Mouse (Mus musculus) right cerebral cortex, postnatal 4 days (tissue): ENCODE data around the gene Ccdc184.
A peak's percentile ranks its signal among the peaks of the same experiment; 100 is the strongest.

Experiments used
- DNase-seq: peaks from one replicate; pipeline ENCODE4 v3.0.0-alpha.2; 2022

The Ccdc184 gene

DNA sequence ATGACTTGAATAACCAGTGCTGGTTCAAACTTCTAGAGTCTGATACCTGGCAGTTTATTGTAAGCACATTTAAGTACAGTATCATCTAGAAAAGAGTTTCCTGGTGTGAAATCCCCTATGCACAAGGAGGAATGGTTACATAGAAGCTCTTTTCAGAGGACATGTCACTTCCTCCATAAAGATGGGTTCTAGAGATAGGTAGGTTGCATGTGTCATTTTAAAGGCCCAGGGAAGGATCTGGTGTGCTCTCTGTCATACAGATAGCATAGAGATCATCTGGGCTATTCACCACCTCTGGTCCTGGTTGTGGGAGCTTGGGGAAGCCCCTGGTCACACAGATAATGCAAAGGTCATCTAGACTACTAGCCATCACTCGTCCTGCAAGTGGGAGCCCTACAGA lies 9.7 kb upstream of the Ccdc184 start:
- no peak for DNase-seq

- DNase-seq: no peak
These were observed 5.7 kb upstream of the Ccdc184 start for GRCm38 (mm10) chr15:98161026-98161805.

DNA sequence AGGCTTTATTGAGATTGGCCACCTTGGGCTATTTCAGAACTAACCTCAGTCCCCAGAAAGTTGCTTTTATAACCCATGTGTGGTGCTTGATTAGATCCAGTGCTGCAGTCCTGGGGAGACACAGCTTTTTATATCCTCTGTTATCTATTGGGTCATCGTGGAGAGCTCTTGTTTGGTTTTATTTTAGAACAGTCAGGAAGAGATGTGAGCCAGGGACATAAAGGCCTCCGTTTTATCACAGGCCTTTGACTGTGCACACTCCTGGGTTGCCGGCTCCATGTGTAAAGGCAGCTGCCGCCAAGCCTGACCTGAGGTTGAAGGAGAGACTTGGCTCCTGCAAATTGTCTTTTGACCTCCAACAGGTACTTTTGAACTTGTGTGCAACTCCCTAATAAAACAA lies 4.4 kb upstream of the Ccdc184 start:
- no peak for DNase-seq

- DNase-seq: no peak
These were observed 1.4 kb upstream of the Ccdc184 start, which contains the start of gene Asb8 for GRCm38 (mm10) chr15:98165525-98165924. Asb8 (minus strand) TSS chr15:98165625.

DNA sequence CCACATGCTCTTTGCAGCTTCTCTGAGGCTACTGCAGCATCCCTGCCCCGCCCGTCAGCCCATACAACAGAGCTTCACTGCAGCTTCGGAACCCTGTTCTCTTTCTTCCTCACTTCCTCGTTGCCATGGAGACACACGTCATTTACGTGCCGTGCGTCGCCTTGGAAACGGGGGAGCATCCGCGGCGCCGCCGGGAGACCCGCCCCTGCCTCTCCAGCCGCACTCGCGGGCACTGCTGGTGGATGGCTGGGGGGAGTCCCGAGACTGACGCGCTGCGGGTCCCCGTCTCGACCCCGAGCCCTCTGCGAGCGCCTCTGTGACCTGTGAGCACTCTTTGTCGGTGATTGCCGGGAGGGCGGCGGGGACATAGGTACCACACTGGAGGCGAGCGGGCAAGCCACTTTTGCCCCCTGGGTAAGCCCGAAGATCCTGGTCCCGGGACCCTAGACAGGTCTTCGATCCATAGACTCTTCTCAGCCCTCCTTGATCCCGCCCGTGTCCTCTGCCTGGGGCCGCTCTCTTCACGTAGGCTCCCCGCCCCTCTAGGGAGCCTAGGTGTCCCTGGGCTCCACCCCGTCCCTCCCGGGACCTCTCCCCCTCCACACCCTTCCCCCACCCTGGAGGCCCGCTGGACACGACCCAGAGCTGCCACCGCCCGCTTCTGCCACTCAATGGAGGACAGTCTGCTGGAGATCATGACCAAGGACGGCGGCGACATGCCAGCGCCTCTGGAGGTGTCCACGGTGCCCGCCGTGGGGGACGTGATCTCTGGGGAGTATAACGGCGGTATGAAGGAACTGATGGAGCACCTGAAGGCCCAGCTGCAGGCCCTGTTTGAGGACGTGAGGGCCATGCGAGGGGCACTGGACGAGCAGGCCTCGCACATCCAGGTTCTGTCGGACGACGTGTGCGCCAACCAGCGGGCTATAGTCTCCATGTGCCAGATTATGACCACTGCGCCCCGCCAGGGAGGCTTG lies 975 bp downstream of the Ccdc184 start:
- DNase-seq: peak; percentile 85

GRCm38 (mm10) chr15:98168622-98169004 lies 1.7 kb downstream of the Ccdc184 start:
- peak; percentile 14 for DNase-seq

DNA sequence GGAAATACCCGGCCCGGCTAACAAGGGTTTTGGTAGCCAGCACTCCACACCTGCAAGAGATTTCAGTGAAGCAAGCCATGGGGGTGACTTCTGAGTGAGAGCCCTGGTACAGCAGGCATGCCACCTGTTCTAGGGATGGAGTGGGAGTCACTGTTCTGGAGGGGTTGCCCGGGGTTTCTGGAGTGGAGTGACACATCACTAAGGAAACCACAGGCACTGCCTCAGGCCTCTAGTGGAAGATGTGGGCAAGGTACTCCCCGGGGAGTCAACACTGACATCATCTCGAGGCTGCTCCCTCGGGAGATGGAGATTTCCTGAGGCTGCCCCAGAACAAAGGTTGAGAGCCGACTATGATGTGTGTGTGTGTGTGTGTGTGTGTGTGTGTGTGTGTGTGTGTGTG lies 3.4 kb downstream of the Ccdc184 start:
- peak; percentile 19 for DNase-seq

DNA sequence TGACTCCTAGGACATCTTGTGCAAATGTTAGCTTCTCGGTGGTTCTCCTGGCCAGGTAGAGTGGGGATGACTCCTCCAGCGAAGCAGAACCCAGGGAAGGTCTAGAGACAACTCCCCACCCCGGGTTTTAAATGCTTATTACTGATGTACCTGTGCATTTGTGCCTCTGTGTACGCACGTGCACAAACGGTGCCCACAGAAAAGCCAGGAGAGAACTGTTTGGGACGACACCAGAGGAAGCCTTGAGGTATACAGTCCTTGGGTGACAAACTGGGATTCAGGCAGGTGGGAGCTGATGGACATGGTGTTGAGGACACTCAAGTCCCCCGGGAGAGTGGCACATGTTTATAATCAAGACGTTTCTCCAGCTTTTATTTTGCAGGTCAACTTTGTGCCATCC lies 4.0 kb downstream of the Ccdc184 start:
- no peak for DNase-seq

- DNase-seq: no peak
These were observed 5.2 kb downstream of the Ccdc184 start for GRCm38 (mm10) chr15:98172113-98172512.

DNA sequence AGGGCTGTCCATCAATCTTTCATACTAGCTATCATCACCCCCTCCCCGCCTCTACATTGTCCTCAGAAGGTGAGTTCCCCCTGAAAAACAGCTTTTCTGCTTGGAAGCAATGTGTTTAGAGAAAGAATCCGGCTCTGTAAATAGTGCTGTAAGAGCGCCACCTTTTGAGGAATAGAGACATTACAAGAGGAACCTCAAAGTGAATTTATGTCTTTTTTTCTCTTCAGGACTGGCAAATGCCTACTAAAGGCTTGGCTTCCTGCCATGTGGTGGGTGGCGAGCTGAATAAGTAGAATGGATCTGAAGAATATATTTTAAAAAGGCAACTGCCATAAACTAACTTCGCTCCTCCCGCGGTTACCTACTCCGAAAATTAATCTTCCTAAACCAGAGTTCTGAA lies 6.9 kb downstream of the Ccdc184 start:
- DNase-seq: peak; percentile 62

DNA sequence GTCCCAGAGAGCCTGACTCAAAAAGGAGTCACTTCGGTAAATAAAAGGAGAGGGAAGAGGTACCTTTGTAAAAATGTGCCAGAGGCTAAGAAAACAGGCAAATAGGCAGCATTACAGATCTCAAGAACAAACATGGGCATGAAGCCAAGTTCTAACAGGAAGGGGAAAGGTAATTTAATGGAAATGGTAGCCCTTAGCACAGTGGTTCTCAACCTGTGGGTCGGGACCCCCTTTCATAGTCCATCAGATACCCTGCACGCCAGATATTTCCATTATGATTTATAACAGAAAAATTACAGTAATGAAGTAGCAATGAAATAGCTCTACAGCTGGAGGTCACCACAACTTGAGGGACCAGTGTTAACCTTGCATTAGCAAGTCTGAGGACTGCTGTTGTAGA lies 10.4 kb downstream of the Ccdc184 start:
- no peak for DNase-seq

DNA sequence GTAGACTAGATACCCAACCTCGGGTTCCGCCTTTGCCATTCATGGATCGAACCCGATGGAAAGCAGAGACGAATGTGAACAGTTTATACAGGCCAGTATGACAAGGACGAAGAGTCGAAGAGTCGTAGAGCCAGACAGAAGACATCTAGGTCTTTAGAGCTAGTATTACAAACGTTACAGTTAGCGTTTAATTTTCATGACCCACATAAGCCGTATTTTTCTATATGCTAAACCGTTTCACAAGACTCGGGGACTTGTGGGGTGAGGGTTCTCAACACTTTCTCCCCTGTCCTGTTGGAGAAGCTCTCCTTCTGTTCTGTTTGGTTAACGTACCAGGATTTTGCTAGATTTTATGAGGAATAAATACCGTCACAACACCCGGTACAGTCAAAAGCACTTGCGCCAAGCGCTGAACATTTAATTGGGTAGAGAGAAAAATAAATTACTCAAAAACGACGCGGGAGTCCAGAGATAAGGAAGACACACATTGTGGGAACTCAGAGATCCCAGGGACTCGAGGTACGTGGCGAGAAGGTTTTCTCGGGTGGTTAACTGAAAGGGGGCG lies 13.7 kb downstream of the Ccdc184 start:
- no peak for DNase-seq

DNA sequence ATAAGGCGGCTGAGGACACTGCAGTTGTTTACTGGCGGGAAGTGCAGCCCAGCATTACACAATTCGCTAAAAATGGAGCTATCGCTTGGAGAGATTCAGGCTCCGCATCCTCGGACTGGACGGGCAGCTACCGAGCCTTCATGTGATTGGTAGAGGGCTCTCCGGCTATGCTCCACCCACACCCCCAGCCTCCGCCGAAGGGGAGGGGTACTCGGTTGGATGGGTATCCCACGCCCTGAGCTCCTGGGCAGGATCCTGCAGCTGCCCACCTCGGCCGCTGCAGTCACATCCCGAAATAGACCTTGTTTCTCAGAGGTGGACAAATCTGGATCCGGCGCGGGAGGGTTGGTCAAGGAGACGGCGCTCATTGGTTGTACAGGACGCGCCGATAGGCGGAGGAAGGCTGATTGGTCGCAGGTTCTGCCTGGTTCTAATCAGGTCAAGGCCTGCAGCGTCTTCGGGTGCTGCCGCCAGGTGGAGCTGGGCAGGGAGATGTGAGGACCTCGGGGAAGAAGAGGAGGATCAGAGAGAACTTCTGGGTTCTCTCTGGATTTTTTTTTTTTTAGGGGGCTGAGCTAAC lies 14.3 kb downstream of the Ccdc184 start:
- peak; percentile 80 for DNase-seq

- no peak for DNase-seq
These were observed 15.1 kb downstream of the Ccdc184 start for GRCm38 (mm10) chr15:98181856-98182570.

DNA sequence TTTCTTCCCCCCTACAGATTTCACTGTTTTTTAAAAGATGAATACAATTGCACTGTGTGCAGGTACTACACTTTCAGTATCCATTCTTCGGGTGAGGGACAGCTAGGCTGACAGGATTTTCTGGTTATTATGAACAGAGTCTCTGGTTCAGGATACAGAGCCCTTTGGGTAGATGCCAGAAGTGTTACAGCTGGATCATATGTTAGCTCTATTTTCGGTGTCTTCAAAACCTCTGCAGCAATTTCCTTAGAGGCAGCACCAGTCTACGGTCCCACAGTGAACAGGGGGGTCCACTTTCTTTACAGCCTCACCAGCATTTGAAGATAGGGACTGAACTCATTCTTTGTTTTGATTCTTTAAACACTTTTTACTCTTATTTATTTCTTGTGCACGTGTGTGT lies 17.5 kb downstream of the Ccdc184 start:
- DNase-seq: no peak

GRCm38 (mm10) chr15:98195442-98195841 lies 28.5 kb downstream of the Ccdc184 start, which contains the start of gene Olfr288:
Olfr288 (minus strand) TSS chr15:98195542.
- DNase-seq: no peak

GRCm38 (mm10) chr15:98209676-98210075 lies 42.7 kb downstream of the Ccdc184 start:
- DNase-seq: no peak

DNA sequence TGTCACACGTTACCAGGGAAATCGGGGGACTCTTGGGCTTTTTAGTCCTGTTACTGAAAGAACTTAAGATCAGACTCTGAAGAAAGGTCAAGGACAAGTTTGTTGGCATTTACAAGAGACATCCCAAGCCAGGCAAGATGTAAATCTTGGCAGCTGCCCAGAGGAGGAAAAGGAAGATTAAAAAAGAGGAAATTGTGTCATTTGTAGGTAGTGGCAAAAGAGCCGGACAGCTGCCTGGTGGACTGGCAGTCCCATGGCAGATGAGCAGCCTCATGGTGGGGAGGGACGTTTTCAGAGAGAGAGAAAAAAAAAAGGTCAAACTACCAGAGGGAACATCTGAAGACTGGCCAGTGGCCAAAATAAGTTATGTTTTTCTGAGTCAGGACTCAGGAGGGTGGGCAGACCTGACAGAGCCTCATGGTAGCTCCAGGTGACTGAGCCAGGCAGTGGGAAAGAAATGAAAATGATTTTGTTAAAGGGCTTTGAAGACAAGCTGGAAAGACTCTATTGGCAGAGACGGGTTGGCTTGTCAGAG lies 46.4 kb downstream of the Ccdc184 start:
- no peak for DNase-seq

DNA sequence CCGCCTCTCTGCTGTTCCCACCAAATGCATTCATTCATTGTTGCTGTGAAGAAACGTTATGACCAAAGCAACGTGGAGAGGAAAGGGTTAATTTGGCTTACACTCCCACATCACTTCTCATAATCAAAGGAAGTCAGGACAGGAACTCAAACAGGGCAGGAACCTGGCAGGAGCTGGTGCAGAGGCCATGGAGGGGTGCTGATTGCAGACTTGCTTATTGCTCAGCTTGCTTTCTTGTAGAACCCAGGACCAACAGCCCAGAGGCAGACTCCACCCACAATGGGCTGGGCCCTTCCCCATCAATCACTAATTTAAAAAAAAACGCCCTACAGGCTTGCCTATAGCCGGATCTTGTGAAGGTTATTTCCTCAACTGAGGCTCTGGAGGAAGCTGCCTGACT lies 47.2 kb downstream of the Ccdc184 start:
- DNase-seq: no peak
